Mouse (Mus musculus) gastrocnemius, adult 8-10 months (tissue): ENCODE measurements around the gene Hoxa7. TPM values are rescaled to one million over a fixed set of nuclear protein-coding genes. Genes with fewer than 3 reads are reported as not detected.

Experiments
- DNase-seq, 2 experiments: peaks; one replicate each; pipeline ENCODE4 v3.0.0; 2022; ENCODE audit warnings: low spot score in 2 of 2
- total RNA-seq, 4 experiments: library from RNA; stranded (reverse); gene quantifications; 2 replicates each; pipeline ENCODE4 v1.2.4; 2022

The Hoxa7 gene
- total RNA-seq, 4 experiments from 2014 or later: 4.7 to 5.9 (median 5.4) TPM

GRCm38 (mm10) chr6:52226569-52227257 is 5.1 kb upstream of the Hoxa7 start:
- DNase-seq: no peak

- peak; percentile 75 to 89 for DNase-seq
Measured at GRCm38 (mm10) chr6:52225612-52226568, 4.2 kb upstream of the Hoxa7 start.

- DNase-seq: no peak
Measured at GRCm38 (mm10) chr6:52224895-52225611, 3.4 kb upstream of the Hoxa7 start.

GRCm38 (mm10) chr6:52223939-52224760 is 2.5 kb upstream of the Hoxa7 start:
- DNase-seq: no peak

GRCm38 (mm10) chr6:52222729-52223128 is 1.1 kb upstream of the Hoxa7 start:
- DNase-seq: no peak

GRCm38 (mm10) chr6:52221993-52222685 is 485 bp upstream of the Hoxa7 start:
- DNase-seq: no peak

- DNase-seq: no peak
Measured at GRCm38 (mm10) chr6:52220865-52221310, 766 bp downstream of the Hoxa7 start.

- DNase-seq: no peak
Measured at GRCm38 (mm10) chr6:52220003-52220864, 1.4 kb downstream of the Hoxa7 start.

GRCm38 (mm10) chr6:52219234-52219942 is 2.3 kb downstream of the Hoxa7 start:
- no peak for DNase-seq

- DNase-seq: no peak
Measured at GRCm38 (mm10) chr6:52218643-52219215, 2.9 kb downstream of the Hoxa7 start.

- DNase-seq: no peak
Measured at GRCm38 (mm10) chr6:52217895-52218642, 3.6 kb downstream of the Hoxa7 start.

GRCm38 (mm10) chr6:52217459-52217768 is 4.2 kb downstream of the Hoxa7 start:
- peak; percentile 77 to 82 for DNase-seq

- DNase-seq: peak in 1 of 2 experiments; percentile 14
Measured at GRCm38 (mm10) chr6:52216691-52217458, 4.8 kb downstream of the Hoxa7 start.

- DNase-seq: no peak
Measured at GRCm38 (mm10) chr6:52215771-52216535, 5.7 kb downstream of the Hoxa7 start.

- DNase-seq: no peak
Measured at GRCm38 (mm10) chr6:52215070-52215469, 6.6 kb downstream of the Hoxa7 start.

GRCm38 (mm10) chr6:52214271-52214670 is 7.4 kb downstream of the Hoxa7 start:
- DNase-seq: peak in 1 of 2 experiments; percentile 4
